Mouse (Mus musculus): Measurements from ENCODE around the gene Atp2c2.

Gene Atp2c2

GRCm38 (mm10) chr8:119742409-119742808, 42.6 kb downstream of the Atp2c2 start:
- DNase-seq (ENCODE audit: low read depth, low spot score): no peak

GRCm38 (mm10) chr8:119743291-119744026, 43.6 kb downstream of the Atp2c2 start:
- peak; percentile 49 for DNase-seq (ENCODE audit: low read depth, low spot score)

- no peak for DNase-seq (ENCODE audit: low read depth, low spot score)
These were observed 44.8 kb downstream of the Atp2c2 start for GRCm38 (mm10) chr8:119744604-119745003.

GRCm38 (mm10) chr8:119755238-119756146, 55.7 kb downstream of the Atp2c2 start:
- no peak for DNase-seq (ENCODE audit: low read depth, low spot score)

- DNase-seq (ENCODE audit: low read depth, low spot score): no peak
These were observed 56.3 kb downstream of the Atp2c2 start for GRCm38 (mm10) chr8:119756147-119756461.

- DNase-seq (ENCODE audit: low read depth, low spot score): no peak
These were observed 56.7 kb downstream of the Atp2c2 start for GRCm38 (mm10) chr8:119756538-119756937.

GRCm38 (mm10) chr8:119761692-119762091, 61.9 kb downstream of the Atp2c2 start:
- no peak for DNase-seq (ENCODE audit: low read depth, low spot score)

- DNase-seq (ENCODE audit: low read depth, low spot score): no peak
These were observed 62.7 kb downstream of the Atp2c2 start for GRCm38 (mm10) chr8:119762226-119763220.

- no peak for DNase-seq (ENCODE audit: low read depth, low spot score)
These were observed 65.5 kb downstream of the Atp2c2 start for GRCm38 (mm10) chr8:119765311-119765710.

GRCm38 (mm10) chr8:119765761-119766444, 66.1 kb downstream of the Atp2c2 start:
- no peak for DNase-seq (ENCODE audit: low read depth, low spot score)

- no peak for DNase-seq (ENCODE audit: low read depth, low spot score)
These were observed 76.9 kb downstream of the Atp2c2 start for GRCm38 (mm10) chr8:119776668-119777245.

- DNase-seq (ENCODE audit: low read depth, low spot score): peak; percentile 42
These were observed 78.0 kb downstream of the Atp2c2 start for GRCm38 (mm10) chr8:119777765-119778164.

- DNase-seq (ENCODE audit: low read depth, low spot score): peak; percentile 100
These were observed 78.5 kb downstream of the Atp2c2 start, which contains the start of gene Tldc1 for GRCm38 (mm10) chr8:119778263-119778662. TSS of gene Tldc1 (minus strand) at chr8:119778416.

- DNase-seq (ENCODE audit: low read depth, low spot score): peak; percentile 95
These were observed 79.4 kb downstream of the Atp2c2 start for GRCm38 (mm10) chr8:119779013-119779737.

- no peak for DNase-seq (ENCODE audit: low read depth, low spot score)
These were observed 80.7 kb downstream of the Atp2c2 start for GRCm38 (mm10) chr8:119780402-119781049.

- DNase-seq (ENCODE audit: low read depth, low spot score): no peak
These were observed 81.5 kb downstream of the Atp2c2 start for GRCm38 (mm10) chr8:119781086-119781840.

- DNase-seq (ENCODE audit: low read depth, low spot score): peak; percentile 92
These were observed 82.9 kb downstream of the Atp2c2 start for GRCm38 (mm10) chr8:119782715-119783114.

- DNase-seq (ENCODE audit: low read depth, low spot score): no peak
These were observed 83.8 kb downstream of the Atp2c2 start for GRCm38 (mm10) chr8:119783579-119783978.

All from brain, adult 2 months (tissue).